Mouse (Mus musculus) frontal cortex, postnatal 36 days (tissue): ENCODE results near the gene Gm45711.

Experiments
- DNase-seq, 2 experiments: peaks; one replicate each; pipeline ENCODE4 v3.0.0; 2022; ENCODE audit warnings: low spot score in 2 of 2

The Gm45711 gene

GRCm38 (mm10) chr8:104242038-104242644, 67.7 kb downstream of the Gm45711 start:
- DNase-seq: no peak

DNA sequence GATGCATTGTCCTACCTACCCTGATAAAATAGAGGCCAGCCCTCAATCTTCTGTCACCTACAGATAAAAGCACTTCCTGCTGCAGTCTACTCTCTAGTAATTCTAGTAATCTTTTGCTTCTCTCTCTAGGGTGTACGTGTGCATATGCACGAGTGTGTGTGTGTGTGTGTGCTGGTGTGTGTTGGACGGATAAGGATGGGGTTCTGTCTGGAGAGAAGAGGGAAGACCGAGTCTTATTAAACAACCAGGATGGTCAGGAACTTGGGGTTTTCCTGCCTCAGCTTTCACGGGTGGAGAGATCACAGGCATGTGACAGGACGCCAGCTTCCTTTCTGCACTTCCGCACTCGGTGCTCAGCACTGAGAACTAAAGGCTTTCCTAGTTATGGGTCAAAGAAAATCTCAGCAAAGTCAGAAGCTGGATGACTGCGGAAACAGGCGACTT, 70.4 kb downstream of the Gm45711 start:
- DNase-seq: no peak

DNA sequence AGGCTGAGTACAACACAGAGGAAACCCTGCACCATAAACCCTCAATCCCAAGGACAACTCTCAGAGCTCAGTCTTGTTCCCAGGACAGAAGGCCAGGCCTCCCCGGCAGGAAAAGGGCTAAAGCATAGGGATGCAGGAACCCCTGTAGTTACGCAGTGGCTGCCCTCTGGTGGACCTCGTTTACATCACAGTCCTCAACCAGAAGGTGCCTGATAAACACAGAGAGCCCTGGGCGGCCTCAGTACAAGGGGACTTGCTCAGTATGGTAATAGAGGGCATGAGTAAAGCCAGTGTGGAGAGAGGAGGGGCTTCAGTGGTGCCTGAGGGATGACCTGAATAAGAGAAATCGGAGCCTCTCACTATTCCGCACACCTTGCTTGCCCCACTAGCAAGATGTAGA, 75.3 kb downstream of the Gm45711 start:
- DNase-seq: no peak

- no peak for DNase-seq
Observed at GRCm38 (mm10) chr8:104232919-104233318, 77.0 kb downstream of the Gm45711 start.

GRCm38 (mm10) chr8:104232039-104232438, 77.8 kb downstream of the Gm45711 start:
- no peak for DNase-seq
